Mouse (Mus musculus) kidney, postnatal 36 days (tissue): ENCODE data around the gene Arvcf.

Experiments used
- DNase-seq, 2 experiments: peaks; one replicate each; pipeline ENCODE4 v3.0.0; 2021 to 2022; ENCODE audit warnings: mixed read lengths in 2 of 2

Gene Arvcf

GRCm38 (mm10) chr16:18347931-18348600 lies at the start of gene Arvcf, which contains the start of gene Tango2:
Arvcf (plus strand) TSS chr16:18348182.
Tango2 (minus strand) TSS chr16:18348103.
- peak; percentile 96 to 97 for DNase-seq

- no peak for DNase-seq
Observed at GRCm38 (mm10) chr16:18308159-18308558, 39.8 kb upstream of the Arvcf start.

GRCm38 (mm10) chr16:18318992-18319391 lies 29.0 kb upstream of the Arvcf start:
- DNase-seq = no peak

- no peak for DNase-seq
Observed at GRCm38 (mm10) chr16:18321443-18321842, 26.5 kb upstream of the Arvcf start.

- no peak for DNase-seq
Observed at GRCm38 (mm10) chr16:18323460-18323859, 24.5 kb upstream of the Arvcf start.

GRCm38 (mm10) chr16:18324031-18324430 lies 24.0 kb upstream of the Arvcf start:
- no peak for DNase-seq

GRCm38 (mm10) chr16:18325741-18326140 lies 22.2 kb upstream of the Arvcf start:
- DNase-seq = no peak

GRCm38 (mm10) chr16:18327936-18328335 lies 20.0 kb upstream of the Arvcf start:
- DNase-seq = peak in 1 of 2 experiments; percentile 22

- DNase-seq = peak; percentile 23 to 43
Observed at GRCm38 (mm10) chr16:18328524-18328923, 19.5 kb upstream of the Arvcf start.

- peak; percentile 46 to 73 for DNase-seq
Observed at GRCm38 (mm10) chr16:18333976-18334375, 14.0 kb upstream of the Arvcf start.

- DNase-seq = no peak
Observed at GRCm38 (mm10) chr16:18335981-18336380, 12.0 kb upstream of the Arvcf start.

GRCm38 (mm10) chr16:18337261-18337660 lies 10.7 kb upstream of the Arvcf start:
- no peak for DNase-seq

- DNase-seq = peak in 1 of 2 experiments; percentile 25
Observed at GRCm38 (mm10) chr16:18339866-18340265, 8.1 kb upstream of the Arvcf start.

GRCm38 (mm10) chr16:18341605-18342004 lies 6.4 kb upstream of the Arvcf start:
- peak; percentile 31 to 52 for DNase-seq

- DNase-seq = peak in 1 of 2 experiments; percentile 55
Observed at GRCm38 (mm10) chr16:18342076-18342475, 5.9 kb upstream of the Arvcf start.

GRCm38 (mm10) chr16:18342650-18343570 lies 5.1 kb upstream of the Arvcf start:
- peak; percentile 39 to 44 for DNase-seq

GRCm38 (mm10) chr16:18343778-18344177 lies 4.2 kb upstream of the Arvcf start:
- peak; percentile 96 to 98 for DNase-seq

- peak; percentile 93 to 95 for DNase-seq
Observed at GRCm38 (mm10) chr16:18345243-18345642, 2.7 kb upstream of the Arvcf start.

- peak; percentile 56 to 74 for DNase-seq
Observed at GRCm38 (mm10) chr16:18348601-18349175, 706 bp downstream of the Arvcf start.

- no peak for DNase-seq
Observed at GRCm38 (mm10) chr16:18349761-18350325, 1.9 kb downstream of the Arvcf start.

GRCm38 (mm10) chr16:18351313-18352055 lies 3.5 kb downstream of the Arvcf start:
- peak; percentile 71 to 82 for DNase-seq

- DNase-seq = no peak
Observed at GRCm38 (mm10) chr16:18353106-18353505, 5.1 kb downstream of the Arvcf start.
